Mouse (Mus musculus) C2C12 (cell line): ENCODE measurements around the gene Ccdc188. TPM values are rescaled to one million over a fixed set of nuclear protein-coding genes. Genes with fewer than 3 reads are reported as not detected.

Experiments
- H3K27me3 ChIP-seq: one replicate; pipeline ENCODE4 v1.6.1; 2011; ENCODE audit not compliant: control insufficient read depth, insufficient read depth, insufficient read length
- H3K36me3 ChIP-seq: one replicate; pipeline ENCODE4 v1.6.1; 2011; ENCODE audit not compliant: control insufficient read depth, insufficient read depth
- H3K4me3 ChIP-seq: one replicate; pipeline ENCODE4 v1.5.1; 2011; ENCODE audit warnings: mild to moderate bottlenecking, control low read depth; ENCODE audit not compliant: poor library complexity, insufficient read depth, severe bottlenecking
- H3K79me2 ChIP-seq: one replicate; pipeline ENCODE4 v1.6.1; 2011; ENCODE audit not compliant: control insufficient read depth, insufficient read depth
- H3K79me3 ChIP-seq: one replicate; pipeline ENCODE4 v1.6.1; 2011; ENCODE audit warnings: low read depth, control low read depth
- H3ac ChIP-seq: one replicate; pipeline ENCODE3; 2011; ENCODE audit warnings: low read depth; ENCODE audit not compliant: control insufficient read depth, insufficient read length
- CEBPB ChIP-seq: IDR thresholded peaks from one replicate; pipeline ENCODE4 v1.6.1; 2011; ENCODE audit warnings: low read depth, mild to moderate bottlenecking, control low read depth, moderate library complexity
- CTCF ChIP-seq: IDR thresholded peaks from one replicate; pipeline ENCODE4 v1.5.1; 2011; ENCODE audit not compliant: control insufficient read depth, insufficient read depth, insufficient read length
- FOSL1 ChIP-seq: IDR thresholded peaks from one replicate; pipeline ENCODE4 v1.8.0; 2011; ENCODE audit warnings: mild to moderate bottlenecking, low read length; ENCODE audit not compliant: poor library complexity, insufficient read depth, severe bottlenecking
- MAX ChIP-seq: IDR thresholded peaks from one replicate; pipeline ENCODE4 v1.6.1; 2011; ENCODE audit warnings: mild to moderate bottlenecking, control low read depth
- MYOD1 ChIP-seq: IDR thresholded peaks from one replicate; pipeline ENCODE4 v1.6.1; 2011; ENCODE audit warnings: low read depth; ENCODE audit not compliant: control insufficient read depth, insufficient read length
- MYOG ChIP-seq: IDR thresholded peaks from one replicate; pipeline ENCODE4 v1.6.1; 2011; ENCODE audit not compliant: control insufficient read depth, insufficient read length; ENCODE audit errors: extremely low read depth
- USF1 ChIP-seq: IDR thresholded peaks from one replicate; pipeline ENCODE4 v1.6.1; 2011; ENCODE audit warnings: low read depth, mild to moderate bottlenecking, control low read depth, moderate library complexity
- long read RNA-seq, 2 experiments: library from polyadenylated mRNA; unstranded; transcript quantifications; one replicate each; pipeline ENCODE4 v2.0.0; 2019 to 2020
- polyA plus RNA-seq: library from polyadenylated mRNA; unstranded; fragments of >200 nt; fragmentation: generic; extraction: Trizol; gene quantifications from one replicate; pipeline ENCODE4 v1.2.1, GENCODE M21; 2012; ENCODE audit warnings: missing spikeins

The Ccdc188 gene
- polyA plus RNA-seq: 0.04 TPM
- long read RNA-seq, experiment 1: 0 reads
- long read RNA-seq, experiment 2: 0 reads

DNA sequence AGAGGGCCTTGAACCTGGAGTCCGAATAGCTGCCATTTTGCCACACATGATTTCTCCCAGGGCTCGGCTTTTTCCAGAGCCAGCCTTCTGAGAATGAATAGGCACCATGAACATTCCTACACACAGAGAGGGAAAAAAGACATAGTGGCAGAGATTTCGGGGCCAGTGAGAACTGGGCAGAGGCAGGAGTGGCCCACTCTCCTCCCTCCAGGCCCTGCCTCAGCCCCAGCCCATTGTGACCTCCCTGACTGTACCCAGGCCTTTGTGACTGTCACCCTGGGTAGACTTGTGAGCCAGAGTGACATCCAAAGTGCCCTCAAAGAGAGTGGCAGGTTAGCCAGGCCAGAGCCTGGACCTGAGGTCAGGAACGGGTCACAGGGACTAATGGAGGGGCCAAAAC is at the start of gene Ccdc188:
Gene Ccdc188 (plus strand): TSS at position 301 of the 400 bp plus-strand sequence.
- no peak within 1 kb of the TSS for H3K4me3 ChIP-seq
- no peaks in the 10 kb centered on the region for H3K27me3 ChIP-seq
- TF ChIP-seq CTCF (no peak), CEBPB (no peak), FOSL1 (no peak), USF1 (no peak), MYOG (no peak), MAX (no peak), MYOD1 (no peak)
- H3K79me2 ChIP-seq: no peaks in the 10 kb centered on the region
- no peaks in the 10 kb centered on the region for H3K36me3 ChIP-seq
- no peak within 1 kb of the TSS for H3ac ChIP-seq
- H3K79me3 ChIP-seq: no peaks in the 10 kb centered on the region

DNA sequence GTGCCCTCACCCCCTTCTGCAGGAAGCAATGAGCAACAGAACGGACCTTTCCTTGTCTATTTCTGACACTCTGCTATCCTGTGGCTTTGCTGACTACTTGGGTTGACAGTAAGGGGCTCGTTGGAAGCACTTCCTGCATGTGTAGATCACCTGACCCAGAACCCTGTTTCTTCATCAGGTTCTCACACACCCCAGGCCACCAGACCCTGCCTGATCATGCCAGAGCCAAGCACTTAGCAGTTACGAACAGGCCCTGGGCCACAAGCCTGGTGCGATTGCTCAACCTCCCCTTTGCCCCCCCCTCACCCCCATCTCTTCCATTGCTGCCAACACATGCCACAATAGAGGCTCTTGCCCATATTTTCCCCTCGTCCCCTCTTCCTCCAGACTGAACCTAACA is 48.5 kb upstream of the Ccdc188 start:
- Histone ChIP-seq H3K27me3 (peaks cover 25% of the 10 kb centered on the region), H3K79me3 (no peaks in the 10 kb centered on the region), H3K79me2 (no peaks in the 10 kb centered on the region), H3K36me3 (no peaks in the 10 kb centered on the region), H3ac (no peak overlapping the region), H3K4me3 (no peak overlapping the region)
- TF ChIP-seq FOSL1: no peak
- no peak for TF ChIP-seq CEBPB
- no peak for TF ChIP-seq USF1
- no peak for TF ChIP-seq MYOG
- no peak for TF ChIP-seq MAX
- no peak for TF ChIP-seq MYOD1
- no peak for TF ChIP-seq CTCF

DNA sequence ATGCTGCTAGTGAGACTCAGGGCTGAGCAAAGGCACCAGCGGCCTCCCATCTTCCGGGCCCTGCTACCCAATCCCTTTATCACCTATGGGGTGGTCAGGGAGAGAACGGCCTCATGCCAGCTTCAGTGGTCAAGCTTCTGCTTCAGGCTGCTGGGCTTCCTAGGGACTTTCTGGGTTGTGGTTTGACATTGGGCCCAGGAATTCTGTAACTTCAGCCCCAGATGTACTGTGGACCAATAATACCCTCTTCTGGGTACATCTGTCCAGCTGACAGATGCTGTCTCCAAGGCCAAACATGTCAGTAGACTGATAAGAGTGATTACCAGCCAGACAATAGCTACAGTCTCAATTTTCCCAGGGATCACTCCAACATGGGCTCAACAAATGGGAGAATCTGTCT is 47.9 kb upstream of the Ccdc188 start:
- Histone ChIP-seq H3K79me3 (no peaks in the 10 kb centered on the region), H3ac (no peak overlapping the region), H3K27me3 (peaks cover 24% of the 10 kb centered on the region), H3K4me3 (no peak overlapping the region), H3K79me2 (no peaks in the 10 kb centered on the region), H3K36me3 (no peaks in the 10 kb centered on the region)
- TF ChIP-seq USF1: no peak
- no peak for TF ChIP-seq MAX
- TF ChIP-seq CTCF: no peak
- TF ChIP-seq CEBPB: no peak
- no peak for TF ChIP-seq MYOD1
- TF ChIP-seq FOSL1: no peak
- no peak for TF ChIP-seq MYOG

DNA sequence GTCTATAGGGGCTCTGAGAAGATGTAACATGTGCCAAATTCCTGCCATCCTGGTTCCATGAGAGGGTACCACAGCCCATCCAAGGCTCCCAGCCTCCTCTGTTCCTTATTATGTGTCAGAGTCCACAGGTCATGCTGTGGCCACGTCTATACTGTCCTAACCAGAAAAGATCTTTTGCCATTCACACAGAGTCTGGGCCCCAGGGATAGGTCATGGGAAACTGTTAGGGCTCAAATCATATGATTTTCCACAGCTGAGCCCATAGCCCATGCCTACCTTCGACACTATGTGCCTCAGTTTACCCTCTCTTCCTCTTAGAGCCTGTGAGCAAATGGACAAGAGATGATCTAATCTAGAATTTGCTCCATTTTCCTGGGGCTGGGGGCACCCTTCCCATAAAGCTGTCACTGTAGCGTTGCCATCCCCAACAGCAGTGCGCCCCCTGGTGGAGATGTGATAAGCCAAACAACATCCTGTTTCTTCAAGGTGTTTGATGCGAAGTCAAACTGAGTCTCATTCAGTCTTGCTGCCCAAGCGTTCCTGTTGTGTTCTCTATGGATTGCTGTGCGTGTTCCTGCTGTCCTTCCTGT is 45.3 kb upstream of the Ccdc188 start:
- H3K36me3 ChIP-seq: no peaks in the 10 kb centered on the region
- H3K4me3 ChIP-seq: no peak overlapping the region
- peaks cover 30% of the 10 kb centered on the region for H3K27me3 ChIP-seq
- no peaks in the 10 kb centered on the region for H3K79me2 ChIP-seq
- H3K79me3 ChIP-seq: no peaks in the 10 kb centered on the region
- no peak overlapping the region for H3ac ChIP-seq
- TF ChIP-seq MAX (no peak), CTCF (peak; percentile 75)

DNA sequence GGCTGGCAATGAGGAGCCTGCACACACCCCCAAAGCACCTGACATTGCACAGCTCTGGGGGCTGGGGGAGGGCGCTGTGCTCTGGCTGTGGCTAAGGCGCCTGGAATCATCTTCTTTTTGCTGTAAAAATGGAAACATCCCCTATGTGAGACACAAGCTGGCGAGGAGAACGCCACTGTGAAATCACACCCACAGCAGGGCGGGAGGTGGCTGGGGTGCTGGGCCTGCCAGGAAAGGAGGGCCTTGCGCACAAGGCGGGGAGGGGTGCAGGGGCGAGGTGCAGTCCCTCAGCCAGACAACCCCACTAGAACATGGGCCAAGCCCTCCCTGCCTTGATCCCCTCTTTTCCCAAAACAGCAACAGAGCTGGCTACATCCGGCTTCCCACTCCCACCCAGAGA is 44.4 kb upstream of the Ccdc188 start:
- no peaks in the 10 kb centered on the region for H3K79me2 ChIP-seq
- H3K79me3 ChIP-seq: no peaks in the 10 kb centered on the region
- H3K4me3 ChIP-seq: no peak overlapping the region
- no peaks in the 10 kb centered on the region for H3K36me3 ChIP-seq
- H3ac ChIP-seq: no peak overlapping the region
- peaks cover 39% of the 10 kb centered on the region for H3K27me3 ChIP-seq
- TF ChIP-seq USF1 (no peak), FOSL1 (no peak), MYOG (no peak), CTCF (no peak)

DNA sequence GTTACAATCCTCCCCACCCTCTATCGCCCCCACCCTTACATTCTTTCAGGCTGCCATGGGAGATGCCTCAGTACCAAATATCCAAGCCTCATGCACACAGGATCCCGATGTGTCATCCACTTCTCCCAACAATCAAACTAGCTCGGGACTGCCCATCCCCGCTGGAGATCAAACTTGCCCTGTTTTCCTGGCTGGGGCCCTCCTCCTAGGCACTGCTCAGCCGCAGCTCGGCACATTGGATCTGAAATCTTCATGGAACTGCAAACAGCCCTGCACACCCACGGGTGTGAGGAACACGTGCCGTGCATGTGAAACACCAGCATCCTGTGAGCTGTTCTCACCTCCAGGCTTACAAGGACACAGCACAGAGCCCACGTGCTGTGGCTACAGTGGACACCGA is 43.9 kb upstream of the Ccdc188 start:
- no peak for TF ChIP-seq CEBPB
- TF ChIP-seq MYOG: no peak
- TF ChIP-seq CTCF: no peak
- TF ChIP-seq FOSL1: no peak
- no peak for TF ChIP-seq MAX
- TF ChIP-seq MYOD1: no peak
- TF ChIP-seq USF1: no peak
- no peak overlapping the region for H3K4me3 ChIP-seq
- H3K79me3 ChIP-seq: no peaks in the 10 kb centered on the region
- no peaks in the 10 kb centered on the region for H3K79me2 ChIP-seq
- H3K27me3 ChIP-seq: peaks cover 44% of the 10 kb centered on the region
- no peak overlapping the region for H3ac ChIP-seq
- H3K36me3 ChIP-seq: no peaks in the 10 kb centered on the region
